Mouse (Mus musculus): ENCODE data around the gene Flii. TPM values are rescaled to one million over a fixed set of nuclear protein-coding genes. Genes with fewer than 3 reads are reported as not detected.
A peak's percentile ranks its signal among the peaks of the same experiment; 100 is the strongest.

Flii gene
- polyA plus RNA-seq, 1 experiment from 2014 or later = 53.0 TPM

DNA sequence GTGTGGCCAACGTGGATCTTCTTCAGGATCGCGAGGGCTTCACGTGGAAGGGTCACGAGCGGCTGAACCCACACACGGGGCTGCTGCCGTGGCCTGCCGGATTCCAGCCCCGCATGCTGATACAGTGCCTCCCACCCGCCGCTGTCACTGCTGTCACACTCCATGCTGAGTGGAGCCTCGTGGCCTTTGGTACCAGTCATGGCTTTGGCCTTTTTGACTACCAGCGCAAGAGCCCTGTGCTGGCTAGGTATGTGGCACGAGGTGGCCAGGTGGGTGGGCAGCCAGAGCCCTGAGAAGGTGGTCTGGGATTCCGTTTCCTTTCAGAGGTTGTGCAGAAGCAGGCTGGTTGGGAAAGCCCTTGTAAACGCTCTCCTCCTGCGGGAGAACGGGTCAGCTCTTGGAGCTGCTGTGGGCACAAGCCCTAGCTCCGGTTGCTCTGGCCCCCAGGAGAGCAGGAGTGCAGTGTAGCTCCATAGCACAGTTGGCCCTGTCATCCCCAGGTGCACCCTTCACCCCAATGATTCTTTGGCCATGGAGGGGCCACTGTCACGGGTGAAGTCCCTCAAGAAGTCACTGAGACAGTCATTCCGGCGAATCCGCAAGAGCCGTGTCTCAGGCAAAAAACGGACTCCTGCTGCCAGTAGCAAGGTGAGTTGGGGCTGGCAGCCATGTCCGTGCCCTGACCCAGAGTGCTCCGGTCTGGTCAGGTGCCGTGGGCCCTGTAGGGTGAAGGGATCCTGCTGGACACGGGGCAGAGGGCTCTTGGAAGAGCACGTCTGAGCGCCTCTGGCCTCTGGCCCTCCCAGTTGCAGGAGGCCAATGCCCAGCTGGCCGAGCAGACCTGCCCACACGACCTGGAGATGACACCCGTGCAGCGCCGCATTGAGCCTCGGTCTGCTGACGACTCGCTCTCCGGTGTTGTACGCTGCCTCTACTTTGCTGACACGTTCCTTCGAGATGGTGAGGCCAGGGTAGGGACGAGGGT lies 17.3 kb downstream of the Flii start:
- Histone ChIP-seq H3K27me3 (replicated peaks; ENCODE audit: control insufficient read depth, insufficient read depth, low read length) (no peaks in the 10 kb centered on the region), H3K36me3 (ENCODE audit: control insufficient read depth, insufficient read depth, low read length) (peaks cover 99% of the 10 kb centered on the region), H3K4me3 (ENCODE audit: low read depth, low read length) (no peak overlapping the region), H3K9ac (ENCODE audit: low read length) (no peak overlapping the region), H3K27ac (ENCODE audit: low read depth, low read length) (no peak overlapping the region), H3K4me2 (ENCODE audit: low read length) (no peak overlapping the region), H3K9me3 (replicated peaks; ENCODE audit: control insufficient read depth, low read length) (no peaks in the 10 kb centered on the region), H3K4me1 (ENCODE audit: control insufficient read depth, insufficient read depth, low read length) (no peaks in the 10 kb centered on the region)
- 94% methylated on average over 45 of the region's 45 CpGs for WGBS
- no peak for ATAC-seq
- no peak for DNase-seq (ENCODE audit: low spot score)

DNA sequence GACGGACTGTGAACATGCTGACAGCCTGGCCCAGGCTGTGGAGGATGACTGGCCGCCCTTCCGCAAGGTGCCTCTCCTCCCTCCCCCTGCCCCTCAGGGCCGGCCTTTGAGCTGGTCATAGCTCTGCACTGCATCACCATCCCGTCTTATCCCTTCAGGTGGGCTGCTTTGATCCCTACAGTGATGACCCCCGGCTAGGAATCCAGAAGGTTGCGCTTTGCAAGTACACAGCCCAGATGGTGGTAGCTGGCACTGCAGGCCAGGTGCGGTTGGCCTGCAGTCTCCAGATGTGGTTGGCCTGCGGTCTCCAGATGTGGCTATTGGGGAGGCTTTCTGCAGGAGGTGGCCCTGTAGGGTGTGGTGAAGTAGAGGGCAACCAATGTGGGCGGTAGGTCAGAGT lies 18.4 kb downstream of the Flii start:
- no peak for ATAC-seq
- no peak overlapping the region for H3K4me2 ChIP-seq (ENCODE audit: low read length)
- H3K27ac ChIP-seq (ENCODE audit: low read depth, low read length) = no peak overlapping the region
- H3K9me3 ChIP-seq (replicated peaks; ENCODE audit: control insufficient read depth, low read length) = no peaks in the 10 kb centered on the region
- H3K4me3 ChIP-seq (ENCODE audit: low read depth, low read length) = no peak overlapping the region
- DNase-seq (ENCODE audit: low spot score) = no peak
- H3K27me3 ChIP-seq (replicated peaks; ENCODE audit: control insufficient read depth, insufficient read depth, low read length) = no peaks in the 10 kb centered on the region
- 93% methylated on average over 10 of the region's 10 CpGs for WGBS
- H3K36me3 ChIP-seq (ENCODE audit: control insufficient read depth, insufficient read depth, low read length) = peaks cover 98% of the 10 kb centered on the region
- no peaks in the 10 kb centered on the region for H3K4me1 ChIP-seq (ENCODE audit: control insufficient read depth, insufficient read depth, low read length)
- H3K9ac ChIP-seq (ENCODE audit: low read length) = no peak overlapping the region

- DNase-seq (ENCODE audit: low spot score) (no peak), ATAC-seq (no peak)
- no peaks in the 10 kb centered on the region for H3K27me3 ChIP-seq (replicated peaks; ENCODE audit: control insufficient read depth, insufficient read depth, low read length)
- 75% methylated on average over 3 of the region's 3 CpGs for WGBS
- no peak overlapping the region for H3K27ac ChIP-seq (ENCODE audit: low read depth, low read length)
- H3K9me3 ChIP-seq (replicated peaks; ENCODE audit: control insufficient read depth, low read length) = no peaks in the 10 kb centered on the region
- no peak overlapping the region for H3K4me2 ChIP-seq (ENCODE audit: low read length)
- no peak overlapping the region for H3K9ac ChIP-seq (ENCODE audit: low read length)
- no peak overlapping the region for H3K4me3 ChIP-seq (ENCODE audit: low read depth, low read length)
- H3K36me3 ChIP-seq (ENCODE audit: control insufficient read depth, insufficient read depth, low read length) = peaks cover 91% of the 10 kb centered on the region
- H3K4me1 ChIP-seq (ENCODE audit: control insufficient read depth, insufficient read depth, low read length) = peaks cover under 1% of the 10 kb centered on the region; the same call in 1 of the 2 replicates
These were observed 19.4 kb downstream of the Flii start for GRCm38 (mm10) chr11:60707672-60708071.

- ATAC-seq = no peak
- DNase-seq (ENCODE audit: low spot score) = no peak
These were observed 20.2 kb downstream of the Flii start for GRCm38 (mm10) chr11:60706696-60707480.

GRCm38 (mm10) chr11:60706076-60706475 lies 21.0 kb downstream of the Flii start:
- H3K9me3 ChIP-seq (replicated peaks; ENCODE audit: control insufficient read depth, low read length) = no peaks in the 10 kb centered on the region
- ATAC-seq (no peak), DNase-seq (ENCODE audit: low spot score) (no peak)
- no peak overlapping the region for H3K27ac ChIP-seq (ENCODE audit: low read depth, low read length)
- 93% methylated on average over 7 of the region's 7 CpGs for WGBS
- H3K27me3 ChIP-seq (replicated peaks; ENCODE audit: control insufficient read depth, insufficient read depth, low read length) = no peaks in the 10 kb centered on the region
- no peak overlapping the region for H3K9ac ChIP-seq (ENCODE audit: low read length)
- no peak overlapping the region for H3K4me3 ChIP-seq (ENCODE audit: low read depth, low read length)
- H3K4me1 ChIP-seq (ENCODE audit: control insufficient read depth, insufficient read depth, low read length) = peaks cover 10% of the 10 kb centered on the region
- no peak overlapping the region for H3K4me2 ChIP-seq (ENCODE audit: low read length)
- H3K36me3 ChIP-seq (ENCODE audit: control insufficient read depth, insufficient read depth, low read length) = peaks cover 75% of the 10 kb centered on the region

More at GRCm38 (mm10) chr11:60706696-60707480, 20.2 kb downstream of the Flii start:
- Histone ChIP-seq H3K4me2 (ENCODE audit: low read length) (no peak overlapping the region), H3K27me3 (replicated peaks; ENCODE audit: control insufficient read depth, insufficient read depth, low read length) (no peaks in the 10 kb centered on the region), H3K4me1 (ENCODE audit: control insufficient read depth, insufficient read depth, low read length) (peaks cover 3% of the 10 kb centered on the region; the same call in 1 of the 2 replicates), H3K4me3 (ENCODE audit: low read depth, low read length) (no peak overlapping the region), H3K36me3 (ENCODE audit: control insufficient read depth, insufficient read depth, low read length) (peaks cover 83% of the 10 kb centered on the region), H3K9me3 (replicated peaks; ENCODE audit: control insufficient read depth, low read length) (no peaks in the 10 kb centered on the region), H3K9ac (ENCODE audit: low read length) (no peak overlapping the region), H3K27ac (ENCODE audit: low read depth, low read length) (no peak overlapping the region)
- 87% methylated on average over 14 of the region's 14 CpGs for WGBS

GRCm38 (mm10) chr11:60705255-60705654 lies 21.8 kb downstream of the Flii start:
- Histone ChIP-seq H3K9ac (ENCODE audit: low read length) (no peak overlapping the region), H3K4me1 (ENCODE audit: control insufficient read depth, insufficient read depth, low read length) (peaks cover 15% of the 10 kb centered on the region), H3K27ac (ENCODE audit: low read depth, low read length) (no peak overlapping the region), H3K27me3 (replicated peaks; ENCODE audit: control insufficient read depth, insufficient read depth, low read length) (no peaks in the 10 kb centered on the region), H3K4me2 (ENCODE audit: low read length) (no peak overlapping the region), H3K9me3 (replicated peaks; ENCODE audit: control insufficient read depth, low read length) (no peaks in the 10 kb centered on the region), H3K36me3 (ENCODE audit: control insufficient read depth, insufficient read depth, low read length) (peaks cover 66% of the 10 kb centered on the region), H3K4me3 (ENCODE audit: low read depth, low read length) (no peak overlapping the region)
- DNase-seq (ENCODE audit: low spot score) (no peak), ATAC-seq (no peak)
- WGBS = 94% methylated on average over 3 of the region's 3 CpGs

DNA sequence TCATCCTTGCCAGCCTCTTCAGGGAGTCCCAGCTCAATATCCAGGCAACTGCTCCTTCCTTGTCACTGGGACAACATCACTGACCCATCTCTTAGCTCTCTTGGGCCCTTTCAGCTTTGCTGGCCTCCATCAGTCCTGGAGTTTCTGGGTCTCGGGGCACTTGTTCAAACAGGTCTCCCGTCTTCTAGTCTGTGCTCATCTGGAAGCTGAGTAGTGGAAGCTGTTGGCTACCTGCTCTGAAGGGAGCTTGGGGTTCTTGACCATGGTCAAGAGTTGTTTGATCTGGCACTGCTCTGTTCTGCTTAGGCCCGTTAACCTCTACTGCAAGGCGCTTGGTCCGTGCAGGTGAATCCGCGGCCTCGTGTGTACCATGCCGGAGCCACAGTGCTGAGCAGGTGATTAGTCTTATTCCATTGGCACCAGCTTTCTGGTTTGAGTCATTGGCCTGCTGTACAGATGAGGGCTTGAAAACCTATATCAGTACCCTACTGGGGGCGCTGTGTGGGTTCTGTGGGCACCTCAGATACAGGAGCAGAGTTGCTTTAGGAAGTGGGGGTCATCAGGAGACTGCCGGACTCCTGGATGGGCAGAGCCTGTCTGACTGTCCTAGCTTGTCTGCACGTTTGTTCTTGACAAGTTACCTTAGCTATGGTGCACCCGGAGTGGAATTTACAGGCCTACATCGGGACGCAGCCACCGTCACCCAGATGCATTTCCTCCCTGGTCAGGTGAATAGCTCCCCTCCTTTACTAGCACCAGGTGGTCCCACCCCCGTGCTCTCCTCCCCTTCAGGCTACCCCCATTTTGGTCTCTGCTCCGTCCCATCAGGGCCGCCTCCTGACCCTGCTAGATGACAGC lies 22.8 kb downstream of the Flii start:
- Histone ChIP-seq H3K27me3 (replicated peaks; ENCODE audit: control insufficient read depth, insufficient read depth, low read length) (no peaks in the 10 kb centered on the region), H3K9me3 (replicated peaks; ENCODE audit: control insufficient read depth, low read length) (no peaks in the 10 kb centered on the region), H3K4me3 (ENCODE audit: low read depth, low read length) (no peak overlapping the region), H3K27ac (ENCODE audit: low read depth, low read length) (no peak overlapping the region), H3K4me2 (ENCODE audit: low read length) (no peak overlapping the region), H3K4me1 (ENCODE audit: control insufficient read depth, insufficient read depth, low read length) (peaks cover 15% of the 10 kb centered on the region), H3K9ac (ENCODE audit: low read length) (no peak overlapping the region), H3K36me3 (ENCODE audit: control insufficient read depth, insufficient read depth, low read length) (peaks cover 56% of the 10 kb centered on the region)
- 94% methylated on average over 19 of the region's 19 CpGs for WGBS
- no peak for ATAC-seq
- DNase-seq (ENCODE audit: low spot score) = no peak

- peaks cover 23% of the 10 kb centered on the region for H3K4me1 ChIP-seq (ENCODE audit: control insufficient read depth, insufficient read depth, low read length)
- ATAC-seq = no peak
- H3K4me3 ChIP-seq (ENCODE audit: low read depth, low read length) = no peak overlapping the region
- H3K27ac ChIP-seq (ENCODE audit: low read depth, low read length) = no peak overlapping the region
- WGBS = 17% methylated on average over 4 of the region's 4 CpGs
- H3K9ac ChIP-seq (ENCODE audit: low read length) = no peak overlapping the region
- H3K36me3 ChIP-seq (ENCODE audit: control insufficient read depth, insufficient read depth, low read length) = peaks cover 45% of the 10 kb centered on the region
- no peaks in the 10 kb centered on the region for H3K9me3 ChIP-seq (replicated peaks; ENCODE audit: control insufficient read depth, low read length)
- H3K4me2 ChIP-seq (ENCODE audit: low read length) = no peak overlapping the region
- DNase-seq (ENCODE audit: low spot score) = peak; percentile 81
- no peaks in the 10 kb centered on the region for H3K27me3 ChIP-seq (replicated peaks; ENCODE audit: control insufficient read depth, insufficient read depth, low read length)
These were observed 23.9 kb downstream of the Flii start for GRCm38 (mm10) chr11:60703131-60703530.
